Mouse (Mus musculus) G1E (cell line): ENCODE results near the gene Tdp2.

Experiments used
- CTCF ChIP-seq: IDR thresholded peaks from 2 replicates; pipeline ENCODE4 v1.5.1; 2012; ENCODE audit warnings: low read depth, low read length, inconsistent platforms, mixed read lengths
- GATA2 ChIP-seq: IDR thresholded peaks from 2 replicates; pipeline ENCODE4 v1.6.1; 2012; ENCODE audit warnings: low read depth, low read length, inconsistent platforms, borderline replicate concordance
- TAL1 ChIP-seq: conservative IDR thresholded peaks from 2 replicates; pipeline ENCODE4 v1.6.1; 2012; ENCODE audit warnings: low read depth, low read length, inconsistent platforms, mixed read lengths

DNA sequence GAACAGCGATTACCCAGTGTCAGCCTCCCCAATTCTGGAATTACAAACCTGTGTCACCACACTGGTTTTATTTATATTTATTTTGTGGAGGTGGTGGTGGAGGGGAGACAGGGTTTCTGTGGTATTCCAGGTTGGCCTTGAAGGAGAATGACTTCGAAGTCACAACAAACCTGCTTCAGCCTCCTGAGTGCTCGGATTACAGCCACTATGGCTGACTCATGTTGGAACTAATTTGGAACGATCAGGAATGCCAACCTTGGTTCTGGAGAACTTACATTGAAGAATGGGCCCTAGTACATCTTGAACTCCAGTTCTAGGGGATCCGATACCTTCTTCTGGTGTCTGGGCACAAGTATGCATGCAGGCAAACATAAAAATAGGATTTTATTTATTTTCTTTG is 32.1 kb upstream of the Tdp2 start:
- TF ChIP-seq CTCF (no peak), TAL1 (no peak), GATA2 (no peak)
